Mouse (Mus musculus) gastrocnemius, adult 2 months (tissue): ENCODE measurements around the gene Ppm1e. TPM values are rescaled to one million over a fixed set of nuclear protein-coding genes. Genes with fewer than 3 reads are reported as not detected.

ENCODE experiments used
- DNase-seq: peaks from one replicate; pipeline ENCODE4 v3.0.0; 2022
- H3K27ac ChIP-seq: fragments of 200-600 bp; 2 replicates; pipeline ENCODE4 v1.8.1; 2022; ENCODE audit warnings: mild to moderate bottlenecking
- H3K4me3 ChIP-seq: fragments of 200-600 bp; 2 replicates; pipeline ENCODE4 v1.8.1; 2022; ENCODE audit warnings: mild to moderate bottlenecking, moderate library complexity
- CTCF ChIP-seq: fragments of 200-600 bp; IDR thresholded peaks from 2 replicates; pipeline ENCODE4 v1.8.1; 2022; ENCODE audit warnings: antibody characterized with exemption, mild to moderate bottlenecking, moderate library complexity
- intact Hi-C: fragments of 180-260 bp; cut with DNase I; formaldehyde crosslinking; loops from one replicate; pipeline ENCODE4 v1.15.1; 2025
- long read RNA-seq, 2 experiments: library from polyadenylated mRNA; stranded (forward); transcript quantifications; one replicate each; pipeline ENCODE4 v2.0.0; 2021
- total RNA-seq, 2 experiments: library from RNA; stranded (reverse); gene quantifications; 2 replicates each; pipeline ENCODE4 v1.2.3; 2021

Gene Ppm1e
- under 1 TPM; 0.36 to 0.50 TPM for total RNA-seq
- long read RNA-seq, experiment 1, result 0 reads
- long read RNA-seq, experiment 2, result 0 reads

DNA sequence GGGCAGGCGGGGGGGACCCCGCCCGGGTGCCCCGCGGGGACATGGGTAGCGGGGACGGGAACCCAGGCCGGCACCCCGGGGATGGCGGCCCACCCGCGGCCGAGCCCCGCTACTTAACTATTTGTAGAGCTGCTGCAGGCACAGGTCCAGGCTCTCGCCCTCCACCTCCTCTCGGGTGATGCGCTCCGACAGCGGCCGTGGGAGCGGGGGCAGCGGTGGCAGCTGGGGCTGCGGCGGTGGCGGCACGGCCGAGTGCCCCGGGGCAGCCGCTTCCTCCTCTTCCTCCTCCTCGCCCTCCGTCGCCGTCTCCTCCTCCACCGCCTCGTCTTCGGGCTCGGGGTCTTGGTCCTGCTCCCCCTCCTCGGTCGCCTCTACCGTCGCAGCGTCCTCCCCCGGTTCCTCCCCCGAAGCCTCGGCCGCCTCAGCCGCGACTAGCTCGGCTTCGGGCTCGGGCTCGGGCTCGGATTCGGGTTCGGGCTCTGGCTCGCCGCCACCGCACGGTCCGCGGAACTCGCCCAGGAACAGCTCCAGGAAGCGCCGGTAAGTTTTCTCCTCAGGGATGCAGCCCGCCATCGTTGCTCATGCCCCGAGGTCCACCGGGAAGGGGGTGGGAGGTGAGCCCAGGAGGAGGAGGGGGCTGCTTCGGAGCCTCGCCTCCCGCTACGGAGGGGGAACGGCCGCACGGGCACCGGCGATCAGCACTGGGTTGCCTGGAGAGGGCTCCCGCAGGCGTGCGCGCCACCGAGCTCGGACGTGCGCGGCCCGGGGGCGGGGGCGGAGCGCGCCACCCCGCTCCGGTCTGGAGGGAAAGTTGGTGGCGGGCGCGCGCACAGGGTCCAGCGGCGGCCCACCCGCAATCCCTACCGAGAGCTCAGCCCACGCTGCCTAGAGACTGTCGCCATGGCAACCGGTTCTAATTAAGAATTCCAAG is at the start of gene Ppm1e:
Gene Ppm1e, minus strand, starts transcription at position 693 of the 931 bp plus-strand sequence.
- intact Hi-C loops, result no loop called here
- Histone ChIP-seq H3K27ac (peak within 1 kb of the TSS; percentile 24), H3K4me3 (peak within 1 kb of the TSS; percentile 87)
- peak; percentile 65 for DNase-seq
- no peak for TF ChIP-seq CTCF

DNA sequence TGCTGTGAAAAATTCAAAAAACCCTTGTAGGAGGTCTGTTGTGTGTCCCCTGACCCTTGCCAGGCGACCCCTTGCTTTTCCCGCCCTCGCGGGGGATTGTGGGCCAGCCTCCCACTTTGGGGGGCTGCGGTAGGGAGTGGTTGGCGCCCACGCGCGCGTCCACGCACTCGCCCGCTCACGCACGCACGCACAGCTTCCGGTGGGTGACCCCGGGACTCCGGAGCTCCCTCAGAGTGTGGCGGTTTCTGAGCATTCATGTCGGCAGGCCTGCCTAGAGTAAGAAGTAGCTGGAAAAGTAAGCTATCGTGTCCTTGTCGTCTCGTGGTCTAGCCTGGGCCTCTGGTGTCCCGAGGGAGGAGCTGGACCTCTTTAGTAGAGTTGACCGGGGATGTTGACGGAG is 46.1 kb upstream of the Ppm1e start, which contains the start of the genes Rad51c and Tex14:
Gene Rad51c, minus strand, starts transcription at position 79 of the 400 bp plus-strand sequence.
Gene Tex14, plus strand, starts transcription at position 190 of the 400 bp plus-strand sequence.
- TF ChIP-seq CTCF, result no peak
- peak within 1 kb of the TSS; percentile 90 for H3K27ac ChIP-seq
- intact Hi-C loops, result loop anchor here (5.0 kb wide), 1 partner anchor 188 kb away; no protein-coding TSS in a partner anchor
- peak within 1 kb of the TSS; percentile 87 for H3K4me3 ChIP-seq
- DNase-seq, result peak; percentile 46

DNA sequence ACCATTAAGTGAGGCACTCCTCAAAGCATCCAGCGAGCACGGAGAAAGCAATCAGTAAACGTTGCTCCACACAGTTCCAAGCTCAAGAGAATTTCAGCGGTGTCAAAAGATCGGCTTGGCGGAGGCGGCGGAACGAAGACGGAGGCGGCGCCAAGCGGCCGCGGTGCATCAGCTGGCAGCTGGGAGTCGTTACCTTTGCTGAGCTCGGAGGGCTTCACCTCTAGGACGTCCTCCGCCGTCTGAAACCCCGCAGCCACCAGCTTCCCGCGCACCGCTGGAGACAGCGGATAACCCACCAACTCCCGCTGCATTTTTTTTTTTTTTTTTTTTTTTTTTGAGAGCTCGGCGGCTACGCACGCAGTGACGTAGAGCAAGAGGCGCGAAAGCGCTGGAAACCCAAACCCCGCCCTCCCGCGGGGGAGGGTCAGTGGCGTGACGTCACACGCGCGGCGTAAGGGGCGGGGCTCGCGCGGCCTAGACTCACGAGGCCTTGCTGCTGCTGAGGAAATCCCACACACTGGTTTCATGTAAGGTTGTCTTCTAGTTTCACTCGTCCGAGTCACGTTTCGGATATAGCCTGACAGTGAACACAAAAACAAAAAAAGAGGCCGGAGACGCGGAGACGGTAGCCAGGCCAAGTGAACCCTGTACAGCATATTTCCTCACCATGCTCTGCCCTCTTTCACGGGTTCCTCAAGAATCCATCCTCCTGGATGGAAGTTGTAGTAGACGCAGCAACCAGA is 45.5 kb upstream of the Ppm1e start:
- intact Hi-C loops, result loop anchor here (5.0 kb wide), 1 partner anchor 187 kb away; no protein-coding TSS in a partner anchor
- no peak; the same call in 1 of the 2 replicates for TF ChIP-seq CTCF
- peak; percentile 95 for DNase-seq
- Histone ChIP-seq H3K27ac (peak overlapping the region; percentile 90), H3K4me3 (peak overlapping the region; percentile 87)

DNA sequence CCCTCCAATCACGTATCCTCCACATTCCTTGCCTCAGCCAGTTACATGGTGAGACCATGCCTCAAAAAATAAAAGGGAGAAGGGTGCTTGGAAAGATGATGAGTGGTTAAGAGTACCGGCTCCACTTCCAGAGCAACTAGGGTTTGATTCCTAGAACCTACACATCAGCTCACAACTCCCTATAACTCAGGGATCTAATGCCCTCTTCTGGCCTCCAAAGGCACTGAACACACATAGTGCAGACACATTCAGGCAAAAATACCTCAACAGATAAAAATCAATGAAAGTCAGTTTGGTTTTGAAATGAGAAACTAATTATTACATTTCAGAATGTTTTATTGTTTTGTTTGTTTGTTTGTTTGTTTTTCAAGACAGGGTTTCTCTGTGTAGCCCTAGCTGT is 39.6 kb upstream of the Ppm1e start:
- no peak for DNase-seq
- intact Hi-C loops, result no loop called here
- Histone ChIP-seq H3K4me3 (no peak overlapping the region), H3K27ac (no peak overlapping the region)
- TF ChIP-seq CTCF, result no peak

DNA sequence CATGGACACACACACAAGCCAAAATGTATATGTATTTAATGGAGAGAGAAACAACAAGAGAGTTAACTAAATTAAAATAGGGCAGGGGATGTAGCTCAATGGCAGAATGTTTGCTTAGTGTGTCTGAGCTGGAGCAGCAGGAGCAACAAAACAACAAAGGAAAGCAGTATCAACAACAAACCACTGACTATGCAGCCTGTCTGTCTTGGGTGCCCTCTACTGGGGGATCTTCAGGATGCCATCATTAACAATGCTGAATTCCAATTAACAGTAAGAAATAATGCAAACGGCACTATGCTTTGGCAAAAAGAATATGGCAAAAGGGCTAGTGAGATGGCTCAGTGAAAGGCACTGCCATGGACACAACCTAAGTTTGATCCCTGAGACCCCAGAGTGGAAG is 35.0 kb upstream of the Ppm1e start:
- Histone ChIP-seq H3K27ac (no peak overlapping the region), H3K4me3 (no peak overlapping the region)
- peak; percentile 57 for TF ChIP-seq CTCF
- intact Hi-C loops, result no loop called here
- DNase-seq, result no peak

DNA sequence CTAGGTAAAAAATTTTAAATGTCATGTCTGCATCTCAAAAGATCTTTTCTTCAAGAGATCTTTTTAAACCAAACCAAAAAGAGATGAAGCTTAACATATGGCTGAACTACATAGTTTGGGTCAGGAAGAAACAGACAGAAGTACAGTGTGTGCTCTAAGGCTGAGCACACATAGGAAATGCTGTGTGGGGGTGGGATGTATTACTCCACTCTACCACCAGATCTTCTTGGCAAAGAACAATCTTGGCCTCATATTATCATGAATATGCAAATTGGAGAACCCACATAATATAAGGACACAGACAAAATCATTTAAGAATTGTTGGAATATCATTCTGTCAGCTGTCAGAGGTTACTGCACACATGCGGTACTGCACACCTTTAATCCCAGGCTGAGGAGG is 26.9 kb upstream of the Ppm1e start:
- H3K27ac ChIP-seq, result no peak overlapping the region
- intact Hi-C loops, result no loop called here
- DNase-seq, result no peak
- no peak overlapping the region for H3K4me3 ChIP-seq
- no peak for TF ChIP-seq CTCF

DNA sequence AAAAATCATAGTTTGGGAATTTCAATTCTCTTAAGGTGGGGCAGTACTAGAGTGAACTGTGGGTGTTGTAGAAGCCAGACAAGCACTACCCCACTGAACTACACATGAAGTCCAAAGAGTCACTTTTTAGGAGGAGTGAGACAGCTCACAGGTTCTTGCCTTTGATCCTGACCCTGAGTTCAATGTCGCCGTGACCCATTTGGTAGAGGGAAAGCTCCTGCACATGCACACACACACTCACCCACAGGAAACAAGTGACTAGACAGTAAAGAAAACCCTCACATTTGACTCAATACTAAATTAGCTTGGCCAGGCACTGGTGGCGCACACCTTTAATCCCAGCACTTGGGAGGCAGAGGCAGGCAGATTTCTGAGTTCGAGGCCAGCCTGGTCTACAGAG is 25.7 kb upstream of the Ppm1e start:
- no peak overlapping the region for H3K27ac ChIP-seq
- H3K4me3 ChIP-seq, result no peak overlapping the region
- intact Hi-C loops, result no loop called here
- TF ChIP-seq CTCF, result no peak
- DNase-seq, result no peak

DNA sequence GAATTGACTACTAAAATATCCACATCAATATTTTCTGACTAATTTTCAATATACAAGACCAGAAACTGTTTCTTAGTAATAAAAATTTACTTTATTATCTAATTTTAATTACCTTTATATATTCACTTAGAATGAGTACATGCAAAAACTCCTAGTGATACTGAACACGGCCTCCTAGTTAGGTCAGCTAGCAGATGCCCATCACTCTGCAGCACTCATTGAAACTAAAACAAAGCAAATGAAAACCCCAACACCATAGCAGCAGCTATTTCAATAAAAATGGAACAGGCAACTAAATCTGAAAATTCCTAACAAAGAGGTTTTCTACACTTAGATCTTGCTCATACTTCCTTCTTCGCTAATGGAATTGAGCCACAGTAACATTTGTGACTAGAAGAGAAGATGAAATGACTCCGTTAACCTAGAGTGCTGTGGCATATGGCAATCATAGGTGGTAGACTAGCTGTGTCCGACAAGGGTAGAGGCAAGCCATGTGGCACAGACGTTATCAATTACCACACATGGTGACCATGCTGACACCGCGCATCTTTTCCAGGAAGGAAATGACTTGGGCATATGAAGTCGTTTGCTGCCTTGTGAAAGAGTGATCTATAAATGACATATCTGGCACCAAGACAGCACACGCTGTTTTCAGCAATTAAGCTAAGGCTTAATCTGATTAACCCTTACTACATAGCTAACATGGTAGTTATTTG is 9.2 kb upstream of the Ppm1e start:
- Histone ChIP-seq H3K4me3 (no peak overlapping the region), H3K27ac (no peak overlapping the region)
- no peak for TF ChIP-seq CTCF
- intact Hi-C loops, result no loop called here
- no peak for DNase-seq

DNA sequence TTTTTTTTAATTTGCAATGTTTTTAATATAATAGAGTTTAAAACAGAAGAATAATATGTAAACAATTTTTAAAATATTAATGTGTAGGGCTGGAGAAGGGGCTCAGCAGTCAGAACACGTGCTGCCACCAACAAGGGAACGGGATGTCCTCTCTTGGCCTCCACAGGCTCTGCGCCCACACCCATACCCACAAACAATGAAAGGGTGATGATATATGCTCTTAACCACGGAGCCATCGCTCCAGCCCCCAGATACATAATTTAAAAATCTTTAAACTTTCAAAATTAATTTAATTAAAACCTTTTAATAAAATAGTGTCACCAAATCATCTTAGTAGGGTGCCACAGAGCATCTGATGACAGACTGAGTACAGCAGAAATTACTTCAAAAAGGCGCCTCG is 8.2 kb upstream of the Ppm1e start:
- intact Hi-C loops, result no loop called here
- Histone ChIP-seq H3K4me3 (no peak overlapping the region), H3K27ac (no peak overlapping the region)
- no peak for DNase-seq
- no peak for TF ChIP-seq CTCF

DNA sequence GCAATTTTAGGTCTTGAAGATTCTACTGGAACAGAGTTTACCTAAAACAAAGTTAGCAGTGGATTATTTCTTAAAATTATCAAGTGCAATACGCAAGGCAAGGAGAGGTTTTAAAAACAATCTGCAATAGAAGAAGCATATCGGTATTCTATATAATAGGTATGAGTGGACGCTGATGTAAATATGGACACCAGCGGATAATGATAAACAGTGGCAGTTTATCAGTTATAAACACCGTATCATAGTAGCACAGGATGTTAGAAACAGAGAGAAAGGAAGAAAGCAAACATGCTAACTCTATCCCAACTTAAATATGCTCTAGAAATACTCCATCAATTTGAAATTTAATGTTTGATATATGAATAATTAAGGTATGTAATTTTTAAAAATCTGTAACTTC is 6.3 kb upstream of the Ppm1e start:
- Histone ChIP-seq H3K4me3 (no peak overlapping the region), H3K27ac (no peak overlapping the region)
- intact Hi-C loops, result no loop called here
- DNase-seq, result no peak
- TF ChIP-seq CTCF, result no peak

DNA sequence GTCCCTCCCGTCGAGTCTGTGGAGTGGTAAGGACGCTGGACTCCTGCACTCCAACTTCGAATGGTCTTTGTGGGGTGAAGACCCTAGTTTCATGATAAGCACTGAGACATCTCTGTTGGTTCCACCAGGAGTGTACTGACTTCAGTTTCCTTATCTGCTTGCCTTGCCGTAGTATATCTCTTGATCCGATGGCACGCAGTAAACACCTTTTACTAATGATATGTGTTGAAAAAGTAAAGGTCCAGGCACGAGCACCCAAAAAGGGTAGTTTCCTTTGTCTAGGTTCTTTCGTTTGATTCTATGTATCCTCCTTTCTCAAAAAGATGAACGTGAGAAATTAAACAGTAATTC is 414 bp upstream of the Ppm1e start:
- intact Hi-C loops, result no loop called here
- no peak for TF ChIP-seq CTCF
- H3K4me3 ChIP-seq, result peak overlapping the region; percentile 87
- peak overlapping the region; percentile 24; the same call in 1 of the 2 replicates for H3K27ac ChIP-seq
- DNase-seq, result no peak
